Mouse (Mus musculus): ENCODE results near the gene Otulin. TPM values are rescaled to one million over a fixed set of nuclear protein-coding genes. Genes with fewer than 3 reads are reported as not detected.
A peak's percentile ranks its signal among the peaks of the same experiment; 100 is the strongest.

The Otulin gene
- polyA plus RNA-seq, 1 experiment = 29.0 TPM

DNA sequence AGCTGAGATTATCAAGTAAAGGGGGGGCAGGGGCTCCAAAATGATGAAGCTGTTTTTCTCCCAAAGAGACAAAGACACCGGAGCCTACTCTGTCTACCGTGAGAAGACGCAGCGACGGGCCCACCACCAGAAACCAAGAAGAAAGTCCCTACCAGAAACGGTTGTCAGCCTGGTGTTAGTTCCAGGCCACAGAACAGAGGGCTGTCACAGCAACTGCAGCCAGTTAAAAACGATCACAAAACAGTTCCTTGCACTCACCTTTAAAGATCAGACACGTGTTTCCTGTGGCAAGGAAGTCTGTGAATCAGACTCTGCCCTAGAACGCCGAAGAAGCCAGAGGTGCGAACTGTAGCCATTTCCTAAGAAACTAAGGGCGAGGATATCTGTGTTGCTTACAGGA, 10.7 kb upstream of the Otulin start:
- 57% methylated on average over 12 of the region's 12 CpGs for WGBS
- Histone ChIP-seq H3K4me1 (ENCODE audit: control insufficient read depth, insufficient read depth, low read length) (no peaks in the 10 kb centered on the region), H3K27me3 (replicated peaks; ENCODE audit: control insufficient read depth, insufficient read depth, low read length) (no peaks in the 10 kb centered on the region), H3K36me3 (ENCODE audit: control insufficient read depth, insufficient read depth, low read length) (no peaks in the 10 kb centered on the region), H3K4me3 (ENCODE audit: insufficient read depth, low read depth, low read length) (no peak overlapping the region), H3K27ac (ENCODE audit: insufficient read depth, low read depth, low read length) (no peak overlapping the region)
- TF ChIP-seq CTCF (conservative IDR thresholded peaks at IDR 0.05; ENCODE audit: insufficient read depth, insufficient read length, low read depth, low read length) = no peak
- DNase-seq = no peak

DNA sequence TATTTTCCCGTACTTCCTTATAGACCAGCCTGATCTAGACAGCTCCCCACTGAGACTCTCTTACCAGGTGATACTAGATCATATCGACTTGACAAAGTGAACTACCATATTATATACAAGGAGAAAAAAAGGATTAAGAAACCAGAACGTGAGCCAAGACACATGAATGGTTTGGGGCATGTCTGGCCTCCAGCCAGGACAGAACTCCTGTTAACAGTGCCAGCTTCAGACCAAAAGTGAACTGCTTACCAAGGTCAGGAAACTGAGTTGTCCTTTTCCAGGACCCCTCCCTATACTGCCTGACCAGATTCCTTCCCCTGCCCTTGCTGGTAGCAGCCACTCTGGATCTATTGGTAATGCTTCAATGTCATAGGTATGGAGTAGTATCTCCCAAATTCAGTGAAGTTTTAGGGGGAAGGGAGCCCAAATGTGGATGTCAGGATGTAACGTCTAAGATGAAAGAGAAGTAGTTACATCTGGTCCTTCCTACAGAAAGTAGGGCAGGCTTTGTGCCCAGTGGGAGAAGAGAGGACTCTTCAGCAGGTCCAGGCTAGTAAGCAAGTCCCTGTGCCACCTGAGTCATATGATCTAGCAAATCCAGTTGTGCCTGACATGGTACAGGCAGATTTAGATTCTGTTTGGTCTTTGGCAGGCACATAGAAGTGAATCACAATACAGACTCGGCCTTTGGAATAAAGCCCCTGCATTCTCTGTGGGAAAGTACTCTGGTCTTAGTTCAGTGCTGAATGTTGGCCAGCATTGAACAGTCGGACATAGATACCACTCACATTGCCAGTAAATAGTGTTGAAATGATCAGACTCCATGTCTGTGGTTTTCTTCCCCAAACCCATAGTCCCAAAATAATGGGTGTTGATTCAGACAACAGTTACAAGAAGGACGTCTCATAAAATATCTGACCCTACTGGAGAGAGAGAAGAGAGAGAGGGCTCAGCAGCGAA, 3.7 kb upstream of the Otulin start:
- TF ChIP-seq CTCF (conservative IDR thresholded peaks at IDR 0.05; ENCODE audit: insufficient read depth, insufficient read length, low read depth, low read length) = no peak
- TF ChIP-seq POLR2A (IDR thresholded peaks at IDR 0.05; ENCODE audit: low read depth, low read length) = no peak
- peak; percentile 55 for DNase-seq
- H3K4me1 ChIP-seq (ENCODE audit: control insufficient read depth, insufficient read depth, low read length) = peaks cover 2% of the 10 kb centered on the region
- WGBS = 69% methylated on average over 8 of the region's 8 CpGs
- H3K4me3 ChIP-seq (ENCODE audit: insufficient read depth, low read depth, low read length) = no peak overlapping the region
- H3K27me3 ChIP-seq (replicated peaks; ENCODE audit: control insufficient read depth, insufficient read depth, low read length) = no peaks in the 10 kb centered on the region
- H3K36me3 ChIP-seq (ENCODE audit: control insufficient read depth, insufficient read depth, low read length) = no peaks in the 10 kb centered on the region
- H3K27ac ChIP-seq (ENCODE audit: insufficient read depth, low read depth, low read length) = no peak overlapping the region

DNA sequence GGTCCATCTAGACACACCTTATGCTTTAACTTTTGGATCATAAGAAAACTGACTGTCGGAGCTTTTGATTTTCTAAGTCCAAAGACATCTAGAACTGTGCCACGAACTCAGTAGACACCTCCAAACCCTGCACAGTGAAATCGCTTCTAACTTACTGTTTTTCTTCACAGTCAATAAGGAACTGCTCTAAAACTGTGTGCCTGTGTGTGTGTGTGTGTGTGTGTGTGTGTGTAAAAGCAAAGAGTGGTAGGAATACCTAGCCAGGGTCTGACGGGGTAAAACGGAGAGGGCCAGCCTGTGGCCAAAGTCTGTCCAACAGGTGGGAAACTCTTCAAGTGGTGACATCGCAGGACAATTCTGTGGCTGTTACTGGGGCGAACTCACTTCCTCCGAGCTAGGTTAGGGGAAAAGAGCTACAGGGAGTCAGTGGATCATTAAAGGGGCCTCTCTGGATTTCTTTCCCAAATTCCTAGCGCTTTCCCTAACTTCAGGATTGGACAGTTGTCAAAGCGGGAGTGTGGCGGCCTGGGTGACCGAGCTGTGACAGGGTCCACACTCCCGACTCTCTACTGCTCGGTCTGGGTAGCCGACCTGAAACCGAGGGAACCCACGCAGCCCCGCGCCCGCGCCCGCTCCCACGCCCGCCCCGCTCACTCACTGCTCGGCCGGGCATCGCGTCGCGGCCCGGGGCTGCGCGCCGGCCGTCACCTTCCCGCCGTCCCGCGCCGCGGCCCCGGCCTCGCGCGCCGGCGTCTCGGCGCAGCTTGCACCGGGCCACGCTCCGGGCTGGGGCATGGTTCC, 493 bp downstream of the Otulin start:
- 1% methylated on average over 53 of the region's 53 CpGs for WGBS
- H3K27me3 ChIP-seq (replicated peaks; ENCODE audit: control insufficient read depth, insufficient read depth, low read length) = no peaks in the 10 kb centered on the region
- peak; percentile 41 for DNase-seq

GRCm38 (mm10) chr15:27629046-27629445, 1.4 kb downstream of the Otulin start:
- TF ChIP-seq POLR2A (IDR thresholded peaks at IDR 0.05; ENCODE audit: low read depth, low read length) = no peak
- TF ChIP-seq CTCF (conservative IDR thresholded peaks at IDR 0.05; ENCODE audit: insufficient read depth, insufficient read length, low read depth, low read length) = no peak
- Histone ChIP-seq H3K27ac (ENCODE audit: insufficient read depth, low read depth, low read length) (no peak overlapping the region), H3K4me1 (ENCODE audit: control insufficient read depth, insufficient read depth, low read length) (peaks cover 28% of the 10 kb centered on the region), H3K36me3 (ENCODE audit: control insufficient read depth, insufficient read depth, low read length) (no peaks in the 10 kb centered on the region), H3K4me3 (ENCODE audit: insufficient read depth, low read depth, low read length) (no peak overlapping the region), H3K27me3 (replicated peaks; ENCODE audit: control insufficient read depth, insufficient read depth, low read length) (no peaks in the 10 kb centered on the region)
- WGBS = 76% methylated on average over 4 of the region's 4 CpGs
- DNase-seq = no peak

More for the DNA sequence above, 493 bp downstream of the Otulin start:
- peaks cover 28% of the 10 kb centered on the region for H3K4me1 ChIP-seq (ENCODE audit: control insufficient read depth, insufficient read depth, low read length)
- peak overlapping the region; percentile 34; the same call in 1 of the 2 replicates for H3K27ac ChIP-seq (ENCODE audit: insufficient read depth, low read depth, low read length)
- TF ChIP-seq POLR2A (IDR thresholded peaks at IDR 0.05; ENCODE audit: low read depth, low read length) = no peak
- TF ChIP-seq CTCF (conservative IDR thresholded peaks at IDR 0.05; ENCODE audit: insufficient read depth, insufficient read length, low read depth, low read length) = no peak
- no peaks in the 10 kb centered on the region for H3K36me3 ChIP-seq (ENCODE audit: control insufficient read depth, insufficient read depth, low read length)
- H3K4me3 ChIP-seq (ENCODE audit: insufficient read depth, low read depth, low read length) = peak overlapping the region; percentile 75

DNA sequence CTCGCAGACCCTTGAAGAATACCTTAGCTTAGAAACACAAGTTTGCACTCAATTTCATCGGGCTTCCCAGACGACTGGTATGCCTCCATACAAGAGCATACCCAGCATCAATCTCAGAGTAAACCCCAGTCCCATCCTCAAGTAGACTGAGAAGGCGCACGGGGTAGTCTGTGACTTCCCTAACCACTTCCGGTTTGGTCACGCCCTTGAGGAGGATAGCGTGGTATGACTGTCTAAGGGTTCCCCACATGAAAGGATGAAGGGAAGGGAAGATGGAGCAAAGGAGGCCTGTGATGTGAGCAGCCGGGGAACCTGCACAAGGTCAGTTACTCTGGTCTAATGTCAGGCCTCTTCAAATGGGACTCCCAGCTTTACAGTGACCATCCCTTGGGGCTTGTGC, 2.7 kb downstream of the Otulin start:
- WGBS = 82% methylated on average over 9 of the region's 9 CpGs
- Histone ChIP-seq H3K27ac (ENCODE audit: insufficient read depth, low read depth, low read length) (no peak overlapping the region), H3K27me3 (replicated peaks; ENCODE audit: control insufficient read depth, insufficient read depth, low read length) (no peaks in the 10 kb centered on the region), H3K36me3 (ENCODE audit: control insufficient read depth, insufficient read depth, low read length) (no peaks in the 10 kb centered on the region), H3K4me1 (ENCODE audit: control insufficient read depth, insufficient read depth, low read length) (peaks cover 28% of the 10 kb centered on the region), H3K4me3 (ENCODE audit: insufficient read depth, low read depth, low read length) (no peak overlapping the region)
- DNase-seq = no peak
- TF ChIP-seq CTCF (conservative IDR thresholded peaks at IDR 0.05; ENCODE audit: insufficient read depth, insufficient read length, low read depth, low read length) (no peak), POLR2A (IDR thresholded peaks at IDR 0.05; ENCODE audit: low read depth, low read length) (no peak)

DNA sequence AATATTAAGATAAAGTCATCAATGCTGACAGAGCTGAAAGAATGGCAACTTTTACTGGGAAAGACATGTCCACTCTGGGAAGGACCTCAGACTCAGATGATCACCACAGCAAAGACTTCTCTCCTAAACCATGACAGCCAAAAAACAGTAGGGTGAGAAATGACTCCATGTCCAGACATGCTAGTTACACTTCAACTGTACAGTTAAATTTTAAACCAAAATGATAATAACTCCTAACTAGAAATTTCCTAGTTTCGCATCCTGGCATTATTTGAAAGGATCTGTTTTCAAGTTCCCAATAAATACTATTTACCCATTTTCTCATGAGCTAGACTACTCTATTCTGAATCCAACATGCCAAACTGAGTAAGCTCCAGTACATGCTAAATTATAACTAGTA, 4.2 kb downstream of the Otulin start:
- Histone ChIP-seq H3K27ac (ENCODE audit: insufficient read depth, low read depth, low read length) (peak overlapping the region; percentile 40; the same call in 1 of the 2 replicates), H3K4me1 (ENCODE audit: control insufficient read depth, insufficient read depth, low read length) (peaks cover 29% of the 10 kb centered on the region), H3K27me3 (replicated peaks; ENCODE audit: control insufficient read depth, insufficient read depth, low read length) (no peaks in the 10 kb centered on the region), H3K4me3 (ENCODE audit: insufficient read depth, low read depth, low read length) (no peak overlapping the region), H3K36me3 (ENCODE audit: control insufficient read depth, insufficient read depth, low read length) (no peaks in the 10 kb centered on the region)
- DNase-seq = peak; percentile 55
- TF ChIP-seq CTCF (conservative IDR thresholded peaks at IDR 0.05; ENCODE audit: insufficient read depth, insufficient read length, low read depth, low read length) = no peak
- TF ChIP-seq POLR2A (IDR thresholded peaks at IDR 0.05; ENCODE audit: low read depth, low read length) = no peak
- 43% methylated on average over 1 of the region's 1 CpGs for WGBS

- peaks cover 33% of the 10 kb centered on the region for H3K4me1 ChIP-seq (ENCODE audit: control insufficient read depth, insufficient read depth, low read length)
- TF ChIP-seq CTCF (conservative IDR thresholded peaks at IDR 0.05; ENCODE audit: insufficient read depth, insufficient read length, low read depth, low read length) (no peak), POLR2A (IDR thresholded peaks at IDR 0.05; ENCODE audit: low read depth, low read length) (no peak)
- H3K36me3 ChIP-seq (ENCODE audit: control insufficient read depth, insufficient read depth, low read length) = no peaks in the 10 kb centered on the region
- no peak overlapping the region for H3K4me3 ChIP-seq (ENCODE audit: insufficient read depth, low read depth, low read length)
- peak overlapping the region; percentile 40 for H3K27ac ChIP-seq (ENCODE audit: insufficient read depth, low read depth, low read length)
- WGBS = 68% methylated on average over 10 of the region's 10 CpGs
- DNase-seq = peak; percentile 33
- H3K27me3 ChIP-seq (replicated peaks; ENCODE audit: control insufficient read depth, insufficient read depth, low read length) = no peaks in the 10 kb centered on the region
These were observed 4.6 kb downstream of the Otulin start for GRCm38 (mm10) chr15:27625890-27626255.

Data from kidney, adult 2 months (tissue).